Comparison of ENCODE assay signal across 10 mouse cellular contexts in the genomic region with DNA sequence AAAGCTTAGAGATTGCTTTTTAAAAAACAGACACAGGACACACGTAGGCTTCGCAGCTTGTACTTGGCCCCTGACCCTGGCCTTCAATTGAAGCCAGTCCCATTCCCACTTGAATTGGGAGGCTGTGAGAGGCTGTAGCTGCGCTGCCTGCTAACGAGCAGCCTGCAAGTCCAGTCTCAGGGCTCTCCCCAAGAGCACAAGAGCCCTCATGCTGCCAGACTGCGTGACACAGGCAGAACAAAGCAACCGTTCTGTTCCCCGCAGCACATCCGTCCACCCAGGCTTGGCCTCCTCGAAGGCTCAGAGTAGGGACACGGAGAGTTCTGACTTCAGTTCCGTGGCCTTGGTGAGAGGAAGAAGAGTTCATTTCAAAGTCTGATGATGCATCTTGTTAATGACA.
DNase-seq lines count a peak whose midpoint lies in the region; ATAC-seq and TF ChIP-seq lines count a peak whose summit lies in the region.
"Had no signal": no experiment of that assay in that cellular context is flagged by ENCODE, and none has a peak within 500 bp of the region (broad histone marks: within the 10 kb centered on the region; RNA-seq: fewer than 3 reads in every experiment).

No protein-coding gene starts in this region.

- H3K36me3 ChIP-seq in kidney, postnatal 0 days (ENCODE audit: insufficient read depth, low read length) = no peaks in the 10 kb centered on the region
- peaks cover 19% of the 10 kb centered on the region for H3K36me3 ChIP-seq in forebrain, postnatal 0 days (ENCODE audit: insufficient read depth)
- H3K36me3 ChIP-seq in midbrain, embryonic 15.5 days (replicated peaks) = no peaks in the 10 kb centered on the region

- peak overlapping the region; percentile 1; the same call in 1 of the 2 replicates for H3K9ac ChIP-seq in kidney, postnatal 0 days (ENCODE audit: low read depth, low read length)
- H3K9ac ChIP-seq in forebrain, postnatal 0 days = no peak overlapping the region
- H3K9ac ChIP-seq in midbrain, embryonic 15.5 days = no peak overlapping the region
- H3K9ac ChIP-seq: liver, embryonic 15.5 days had no signal

- ATAC-seq in kidney, postnatal 0 days (replicated peaks; ENCODE audit: low FRiP score, low read depth) = no peak
- peak; percentile 60 for ATAC-seq in forebrain, postnatal 0 days
- peak; percentile 59 for ATAC-seq in midbrain, embryonic 15.5 days (replicated peaks)

- peak overlapping the region; percentile 64 for H3K27ac ChIP-seq in kidney, postnatal 0 days
- H3K27ac ChIP-seq in forebrain, postnatal 0 days (ENCODE audit: low read depth, low read length) = peak overlapping the region; percentile 46
- no peak overlapping the region for H3K27ac ChIP-seq in midbrain, embryonic 15.5 days
- H3K27ac ChIP-seq: liver, embryonic 15.5 days had no signal

- H3K4me2 ChIP-seq in kidney, postnatal 0 days (ENCODE audit: low read length) = no peak overlapping the region
- H3K4me2 ChIP-seq in forebrain, postnatal 0 days (ENCODE audit: low read depth) = no peak overlapping the region
- no peak overlapping the region for H3K4me2 ChIP-seq in midbrain, embryonic 15.5 days

- peaks cover 11% of the 10 kb centered on the region; the same call in 1 of the 2 replicates for H3K4me1 ChIP-seq in kidney, postnatal 0 days (replicated peaks; ENCODE audit: insufficient read depth, low read length)
- peaks cover 15% of the 10 kb centered on the region for H3K4me1 ChIP-seq in forebrain, postnatal 0 days (ENCODE audit: insufficient read depth)
- H3K4me1 ChIP-seq in midbrain, embryonic 15.5 days = peaks cover 17% of the 10 kb centered on the region

- DNase-seq in kidney, postnatal 0 days (ENCODE audit: low spot score) = peak; percentile 35
- DNase-seq in kidney, postnatal 4 days = no peak
- DNase-seq in embryo, embryonic 11 days = peak; percentile 66
- DNase-seq in forebrain, postnatal 0 days = peak; percentile 53
- DNase-seq in thymus, postnatal 25 days = no peak
- no peak for DNase-seq in spleen, adult 18-20 months
- DNase-seq in cerebellum, postnatal 10 days = no peak
- DNase-seq: kidney, postnatal 10 days had no signal

- H3K4me3 ChIP-seq in kidney, postnatal 0 days (replicated peaks; ENCODE audit: low read depth, low read length) = no peak overlapping the region
- no peak overlapping the region for H3K4me3 ChIP-seq in forebrain, postnatal 0 days (ENCODE audit: low read depth, low read length)
- no peak overlapping the region for H3K4me3 ChIP-seq in midbrain, embryonic 15.5 days
- H3K4me3 ChIP-seq: liver, embryonic 15.5 days had no signal

- WGBS in kidney, postnatal 0 days = 39% methylated on average over 11 of the region's 11 CpGs
- WGBS in forebrain, postnatal 0 days = 12% methylated on average over 11 of the region's 11 CpGs
- WGBS in midbrain, embryonic 15.5 days = 14% methylated on average over 11 of the region's 11 CpGs

- TF ChIP-seq CTCF in kidney, postnatal 0 days (IDR thresholded peaks at IDR 0.05; ENCODE audit: low read depth) = no peak
- TF ChIP-seq CTCF in forebrain, postnatal 0 days (IDR thresholded peaks at IDR 0.05; ENCODE audit: low read depth) = no peak

- H3K27me3 ChIP-seq in kidney, postnatal 0 days (ENCODE audit: insufficient read depth, low read length) = no peaks in the 10 kb centered on the region
- H3K27me3 ChIP-seq in forebrain, postnatal 0 days (ENCODE audit: insufficient read depth, low read length) = no peaks in the 10 kb centered on the region
- H3K27me3 ChIP-seq in midbrain, embryonic 15.5 days (replicated peaks) = no peaks in the 10 kb centered on the region
- H3K27me3 ChIP-seq: liver, embryonic 15.5 days had no signal

- no peaks in the 10 kb centered on the region for H3K9me3 ChIP-seq in kidney, postnatal 0 days (replicated peaks; ENCODE audit: low read length)
- no peaks in the 10 kb centered on the region for H3K9me3 ChIP-seq in forebrain, postnatal 0 days (ENCODE audit: low read length)
- no peaks in the 10 kb centered on the region for H3K9me3 ChIP-seq in midbrain, embryonic 15.5 days
- H3K9me3 ChIP-seq: liver, embryonic 15.5 days had no signal

Comparison
In these comparisons a context has a peak if more than half of its experiments do, and no peak if none do; other contexts are left out.
1. DNase-seq: peak in kidney, postnatal 0 days (single experiment), embryo, embryonic 11 days (single experiment) and forebrain, postnatal 0 days (single experiment); none in kidney, postnatal 4 days (0 of 2), thymus, postnatal 25 days (single experiment), spleen, adult 18-20 months (0 of 2) and cerebellum, postnatal 10 days (0 of 2).